Mouse (Mus musculus) MEL (cell line): ENCODE measurements at regions not wholly inside any gene's neighbourhood (a gene's known extent, or its start where the extent isn't known, plus 50 kb on each side); places are given as distances from the start of the nearest gene placed in this dataset.
"Not testable (repeated sequence)": the region's sequence is repeated elsewhere in the genome, so short reads cannot be mapped to it uniquely, and the experiment has no call there.

Experiments used
- DNase-seq: peaks from one replicate; pipeline ENCODE4 v3.0.0; 2011; ENCODE audit warnings: low read depth, low spot score
- H3K27ac ChIP-seq: 2 replicates; pipeline ENCODE4 v1.5.1; 2012; ENCODE audit warnings: low read depth, mild to moderate bottlenecking, control low read depth, low read length, moderate library complexity; ENCODE audit not compliant: control insufficient read depth
- H3K27me3 ChIP-seq, 2 experiments: fragments of 150-350 bp in 1 of 2; sonication (generic) in 1 of 2; 2 replicates each; pipeline ENCODE4 v1.6.1; 2012; ENCODE audit warnings: low read length in 2 of 2, mild to moderate bottlenecking in 2 of 2, improper control_type of control experiment in 1 of 2, moderate library complexity in 1 of 2; ENCODE audit not compliant: insufficient read depth in 2 of 2, control insufficient read depth in 1 of 2
- H3K36me3 ChIP-seq, 2 experiments: 2 replicates each; pipeline ENCODE4 v1.6.1; 2012 to 2014; ENCODE audit warnings: low read length in 2 of 2, improper control_type of control experiment in 1 of 2, inconsistent platforms in 1 of 2, mild to moderate bottlenecking in 1 of 2; ENCODE audit not compliant: insufficient read depth in 2 of 2, control insufficient read depth in 1 of 2
- H3K4me1 ChIP-seq, 2 experiments: fragments of 150-350 bp in 1 of 2; sonication (generic) in 1 of 2; 2 replicates each; pipeline ENCODE4 v1.6.1; 2012; ENCODE audit warnings: low read length in 2 of 2, improper control_type of control experiment in 1 of 2, mild to moderate bottlenecking in 1 of 2; ENCODE audit not compliant: insufficient read depth in 2 of 2, control insufficient read depth in 1 of 2
- H3K4me3 ChIP-seq, 2 experiments: fragments of 150-350 bp in 1 of 2; sonication (generic) in 1 of 2; 2 replicates each; pipeline ENCODE4 v1.5.1; 2012; ENCODE audit warnings: low read depth in 2 of 2, low read length in 2 of 2, mild to moderate bottlenecking in 2 of 2, moderate library complexity in 2 of 2, control low read depth in 1 of 2, improper control_type of control experiment in 1 of 2; ENCODE audit not compliant: control insufficient read depth in 1 of 2, insufficient read depth in 1 of 2
- H3K79me2 ChIP-seq: 2 replicates; pipeline ENCODE4 v1.6.1; 2012; ENCODE audit warnings: mild to moderate bottlenecking, low read length, moderate library complexity; ENCODE audit not compliant: control insufficient read depth, poor library complexity, insufficient read depth
- H3K9ac ChIP-seq: 2 replicates; pipeline ENCODE4 v1.6.1; 2012; ENCODE audit warnings: low read depth, mild to moderate bottlenecking, control low read depth, low read length, moderate library complexity; ENCODE audit not compliant: control insufficient read depth, poor library complexity, severe bottlenecking
- H3K9me3 ChIP-seq: fragments of 150-350 bp; sonication (generic); replicated peaks from 2 replicates; pipeline ENCODE4 v1.6.1; 2012; ENCODE audit warnings: mild to moderate bottlenecking, low read length, improper control_type of control experiment, moderate library complexity; ENCODE audit not compliant: insufficient read depth
- GABPA ChIP-seq: IDR thresholded peaks from 2 replicates; pipeline ENCODE4 v1.6.1; 2012; ENCODE audit warnings: low read depth, mild to moderate bottlenecking, inconsistent platforms, low read length, improper control_type of control experiment, moderate library complexity
- HCFC1 ChIP-seq: IDR thresholded peaks from 2 replicates; pipeline ENCODE4 v1.6.1; 2012; ENCODE audit warnings: low read depth, mild to moderate bottlenecking, inconsistent platforms, low read length, improper control_type of control experiment, moderate library complexity
- JUND ChIP-seq: IDR thresholded peaks from 2 replicates; pipeline ENCODE4 v1.6.1; 2011; ENCODE audit warnings: low read depth, mild to moderate bottlenecking, improper control_type of control experiment, low read length
- MAX ChIP-seq: IDR thresholded peaks from 2 replicates; pipeline ENCODE4 v1.6.1; 2011; ENCODE audit warnings: low read length, improper control_type of control experiment
- MYB ChIP-seq: IDR thresholded peaks from 2 replicates; pipeline ENCODE4 v1.6.1; 2011; ENCODE audit warnings: mild to moderate bottlenecking, low read depth, low read length, improper control_type of control experiment
- NELFE ChIP-seq: IDR thresholded peaks from 2 replicates; pipeline ENCODE4 v1.6.1; 2011; ENCODE audit warnings: low read depth, low read length, improper control_type of control experiment
- POLR2A ChIP-seq, 2 experiments: IDR thresholded peaks; 2 replicates each; pipeline ENCODE4 v1.6.1; 2011 to 2012; ENCODE audit warnings: low read length in 2 of 2, mild to moderate bottlenecking in 2 of 2, control low read depth in 1 of 2, improper control_type of control experiment in 1 of 2, low read depth in 1 of 2, moderate library complexity in 1 of 2; ENCODE audit not compliant: control insufficient read depth in 1 of 2, insufficient read depth in 1 of 2, poor library complexity in 1 of 2
- TAL1 ChIP-seq: IDR thresholded peaks from 2 replicates; pipeline ENCODE4 v1.6.1; 2012; ENCODE audit warnings: mild to moderate bottlenecking, inconsistent platforms, low read length, moderate library complexity, mixed read lengths
- UBTF ChIP-seq: IDR thresholded peaks from 2 replicates; pipeline ENCODE4 v1.6.1; 2012; ENCODE audit warnings: low read depth, mild to moderate bottlenecking, inconsistent platforms, low read length, improper control_type of control experiment, moderate library complexity, borderline replicate concordance; ENCODE audit not compliant: insufficient read depth
- USF1 ChIP-seq: IDR thresholded peaks from 2 replicates; pipeline ENCODE4 v1.6.1; 2014; ENCODE audit warnings: low read depth, mild to moderate bottlenecking, inconsistent platforms, low read length, improper control_type of control experiment, moderate library complexity
- USF2 ChIP-seq, 2 experiments: IDR thresholded peaks; 2 replicates each; pipeline ENCODE4 v1.6.1; 2011 to 2012; ENCODE audit warnings: improper control_type of control experiment in 2 of 2, low read length in 2 of 2, borderline replicate concordance in 1 of 2, inconsistent platforms in 1 of 2, low read depth in 1 of 2, mild to moderate bottlenecking in 1 of 2; ENCODE audit not compliant: insufficient read depth in 1 of 2
- ZC3H11A ChIP-seq: IDR thresholded peaks from 2 replicates; pipeline ENCODE4 v1.6.1; 2012; ENCODE audit warnings: low read depth, mild to moderate bottlenecking, inconsistent platforms, low read length, improper control_type of control experiment
- ZMIZ1 ChIP-seq: IDR thresholded peaks from 2 replicates; pipeline ENCODE4 v1.6.1; 2012; ENCODE audit warnings: low read depth, mild to moderate bottlenecking, inconsistent platforms, low read length, improper control_type of control experiment, moderate library complexity

- H3K9ac ChIP-seq, result no peak overlapping the region
- peaks cover 0 to 4% of the 10 kb centered on the region in 2 experiments; a peak in 2 of 4 replicates for H3K4me1 ChIP-seq
- H3K27ac ChIP-seq, result no peak overlapping the region
- peaks cover 0 to 2% of the 10 kb centered on the region in 2 experiments; a peak in 2 of 4 replicates for H3K36me3 ChIP-seq
- H3K27me3 ChIP-seq, result no peaks in the 10 kb centered on the region
- H3K4me3 ChIP-seq, result no peak overlapping the region
- H3K9me3 ChIP-seq, result no peaks in the 10 kb centered on the region
- TF ChIP-seq MYB (no peak), USF2 (IDR thresholded peaks at IDR 0.05; ENCODE audit: borderline replicate concordance in 1 of 2, insufficient read depth in 1 of 2, low read depth in 1 of 2, low read length in 2 of 2) (no peak), MAX (no peak), UBTF (no peak), GABPA (no peak), NELFE (no peak), ZC3H11A (no peak), ZMIZ1 (no peak), TAL1 (no peak), JUND (no peak), USF1 (no peak)
- H3K79me2 ChIP-seq, result no peaks in the 10 kb centered on the region
- DNase-seq, result no peak
These were observed 132.5 kb upstream of the Thpo start for GRCm38 (mm10) chr16:20866771-20867170.

DNA sequence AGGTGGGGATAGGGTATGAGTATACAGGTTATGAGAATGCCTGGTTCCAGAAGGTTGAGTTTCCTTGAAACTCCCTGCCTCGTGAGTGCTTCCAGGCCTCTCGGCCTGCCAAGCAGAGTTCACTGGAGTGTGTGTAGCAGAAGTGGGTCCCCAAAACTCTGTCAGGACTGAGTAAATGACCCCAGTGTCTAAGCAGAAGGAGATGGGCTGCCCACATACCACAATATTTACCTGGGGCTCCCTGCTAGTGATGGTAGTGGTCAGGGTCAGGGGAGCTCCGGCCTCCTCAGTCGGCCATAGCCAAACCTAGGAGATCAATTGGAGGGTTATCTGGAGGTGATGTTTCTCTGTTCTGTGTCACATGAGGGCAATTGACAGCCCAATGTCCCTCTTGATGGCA lies 126.9 kb upstream of the Thpo start:
- no peaks in the 10 kb centered on the region for H3K36me3 ChIP-seq
- H3K4me1 ChIP-seq, result no peaks in the 10 kb centered on the region
- H3K4me3 ChIP-seq, result no peak overlapping the region
- no peak overlapping the region for H3K27ac ChIP-seq
- no peak overlapping the region for H3K9ac ChIP-seq
- no peaks in the 10 kb centered on the region; a peak in 1 of 4 replicates for H3K27me3 ChIP-seq
- H3K9me3 ChIP-seq, result no peaks in the 10 kb centered on the region
- TF ChIP-seq POLR2A (IDR thresholded peaks at IDR 0.05; ENCODE audit: control insufficient read depth in 1 of 2, insufficient read depth in 1 of 2, low read depth in 1 of 2, low read length in 2 of 2, poor library complexity in 1 of 2) (no peak), HCFC1 (no peak)
- H3K79me2 ChIP-seq, result no peaks in the 10 kb centered on the region
- no peak for DNase-seq

- H3K9ac ChIP-seq, H3K9me3 ChIP-seq, H3K36me3 ChIP-seq, H3K79me2 ChIP-seq, H3K27me3 ChIP-seq, DNase-seq, H3K27ac ChIP-seq, H3K4me3 ChIP-seq, H3K4me1 ChIP-seq: not testable (repeated sequence)
These were observed 126.3 kb upstream of the Thpo start for GRCm38 (mm10) chr16:20860606-20861005.
